Mouse (Mus musculus): ENCODE results near the gene Eml2.

Eml2 gene

GRCm38 (mm10) chr7:19162928-19163327 is 13.3 kb upstream of the Eml2 start:
- DNase-seq (ENCODE audit: low spot score) = no peak

- no peak for DNase-seq (ENCODE audit: low spot score)
Measured at GRCm38 (mm10) chr7:19163752-19164151, 12.5 kb upstream of the Eml2 start.

- no peak for DNase-seq (ENCODE audit: low spot score)
Measured at GRCm38 (mm10) chr7:19164189-19164588, 12.0 kb upstream of the Eml2 start.

GRCm38 (mm10) chr7:19164978-19165377 is 11.2 kb upstream of the Eml2 start:
- no peak for DNase-seq (ENCODE audit: low spot score)

GRCm38 (mm10) chr7:19165656-19166423 is 10.4 kb upstream of the Eml2 start, which contains the start of gene Gipr:
TSS of gene Gipr (minus strand) at chr7:19166127.
- no peak for DNase-seq (ENCODE audit: low spot score)

GRCm38 (mm10) chr7:19166990-19167389 is 9.2 kb upstream of the Eml2 start:
- no peak for DNase-seq (ENCODE audit: low spot score)

GRCm38 (mm10) chr7:19169506-19169905 is 6.7 kb upstream of the Eml2 start:
- no peak for DNase-seq (ENCODE audit: low spot score)

- no peak for DNase-seq (ENCODE audit: low spot score)
Measured at GRCm38 (mm10) chr7:19170142-19170541, 6.1 kb upstream of the Eml2 start.

- DNase-seq (ENCODE audit: low spot score) = no peak
Measured at GRCm38 (mm10) chr7:19171831-19172230, 4.4 kb upstream of the Eml2 start.

- peak; percentile 87 for DNase-seq (ENCODE audit: low spot score)
Measured at GRCm38 (mm10) chr7:19172874-19173273, 3.3 kb upstream of the Eml2 start.

GRCm38 (mm10) chr7:19176516-19176947 is 311 bp downstream of the Eml2 start:
- no peak for DNase-seq (ENCODE audit: low spot score)

- DNase-seq (ENCODE audit: low spot score) = no peak
Measured at GRCm38 (mm10) chr7:19177216-19177615, 995 bp downstream of the Eml2 start.

GRCm38 (mm10) chr7:19178035-19178434 is 1.8 kb downstream of the Eml2 start:
- no peak for DNase-seq (ENCODE audit: low spot score)

GRCm38 (mm10) chr7:19178443-19179092 is 2.3 kb downstream of the Eml2 start:
- peak; percentile 69 for DNase-seq (ENCODE audit: low spot score)

GRCm38 (mm10) chr7:19179173-19179572 is 3.0 kb downstream of the Eml2 start:
- DNase-seq (ENCODE audit: low spot score) = no peak

GRCm38 (mm10) chr7:19179936-19180335 is 3.7 kb downstream of the Eml2 start:
- no peak for DNase-seq (ENCODE audit: low spot score)

- no peak for DNase-seq (ENCODE audit: low spot score)
Measured at GRCm38 (mm10) chr7:19180862-19181429, 4.7 kb downstream of the Eml2 start.

- no peak for DNase-seq (ENCODE audit: low spot score)
Measured at GRCm38 (mm10) chr7:19184250-19184649, 8.0 kb downstream of the Eml2 start.

GRCm38 (mm10) chr7:19184758-19185157 is 8.5 kb downstream of the Eml2 start:
- DNase-seq (ENCODE audit: low spot score) = no peak

- DNase-seq (ENCODE audit: low spot score) = no peak
Measured at GRCm38 (mm10) chr7:19194676-19195075, 18.5 kb downstream of the Eml2 start.

- peak; percentile 46 for DNase-seq (ENCODE audit: low spot score)
Measured at GRCm38 (mm10) chr7:19196676-19197075, 20.5 kb downstream of the Eml2 start.

- DNase-seq (ENCODE audit: low spot score) = no peak
Measured at GRCm38 (mm10) chr7:19197985-19198384, 21.8 kb downstream of the Eml2 start.

GRCm38 (mm10) chr7:19201660-19202059 is 25.4 kb downstream of the Eml2 start:
- DNase-seq (ENCODE audit: low spot score) = no peak

Data from ovary, postnatal 14 days (tissue).